In genomic region chr8:107571046-107571445, GRCm38 (mm10) we compare ENCODE assay signal across 25 mouse cellular contexts. TPM values are rescaled to one million over a fixed set of nuclear protein-coding genes. Genes with fewer than 3 reads are reported as not detected.
DNase-seq lines count a peak whose midpoint lies in the region; ATAC-seq and TF ChIP-seq lines count a peak whose summit lies in the region.
"Had no signal": no experiment of that assay in that cellular context is flagged by ENCODE, and none has a peak within 500 bp of the region (broad histone marks: within the 10 kb centered on the region; RNA-seq: fewer than 3 reads in every experiment).

No protein-coding gene starts in this region.

- no peak for TF ChIP-seq POLR2A in embryonic fibroblast, embryonic 13.5 days (IDR thresholded peaks at IDR 0.05; ENCODE audit: low read depth, low read length)

- H3K4me3 ChIP-seq in forebrain, embryonic 11.5 days (ENCODE audit: low read depth, low read length), result no peak overlapping the region
- H3K4me3 ChIP-seq in forebrain, embryonic 13.5 days, result no peak overlapping the region
- no peak overlapping the region for H3K4me3 ChIP-seq in embryonic fibroblast, embryonic 13.5 days (ENCODE audit: insufficient read depth, low read length)
- H3K4me3 ChIP-seq: forebrain, embryonic 12.5 days; heart, embryonic 10.5 days; heart, embryonic 13.5 days; hindbrain, embryonic 12.5 days; hindbrain, embryonic 15.5 days had no signal

- no peak for TF ChIP-seq CTCF in embryonic fibroblast, embryonic 13.5 days (IDR thresholded peaks at IDR 0.05; ENCODE audit: borderline replicate concordance, insufficient read depth, low read length)

- H3K4me1 ChIP-seq in forebrain, embryonic 11.5 days (replicated peaks; ENCODE audit: control insufficient read depth, insufficient read depth, low read length), result no peaks in the 10 kb centered on the region
- H3K4me1 ChIP-seq in forebrain, embryonic 13.5 days, result no peaks in the 10 kb centered on the region
- H3K4me1 ChIP-seq in embryonic fibroblast, embryonic 13.5 days (ENCODE audit: control insufficient read depth, insufficient read depth, low read length), result 0 out of 2 replicates have a peak, but pooled peaks cover 2% of the 10 kb centered on the region
- H3K4me1 ChIP-seq: forebrain, embryonic 12.5 days; heart, embryonic 10.5 days; heart, embryonic 13.5 days; hindbrain, embryonic 12.5 days; hindbrain, embryonic 15.5 days had no signal

- H3K36me3 ChIP-seq in forebrain, embryonic 11.5 days (ENCODE audit: control insufficient read depth, insufficient read depth, low read length), result no peaks in the 10 kb centered on the region
- H3K36me3 ChIP-seq in forebrain, embryonic 13.5 days (ENCODE audit: poor library complexity, severe bottlenecking), result no peaks in the 10 kb centered on the region
- H3K36me3 ChIP-seq: forebrain, embryonic 12.5 days; heart, embryonic 10.5 days; heart, embryonic 13.5 days; hindbrain, embryonic 12.5 days; hindbrain, embryonic 15.5 days had no signal

- 89% methylated on average over 2 of the region's 2 CpGs for WGBS in forebrain, embryonic 11.5 days
- WGBS in forebrain, embryonic 13.5 days, result 84% methylated on average over 2 of the region's 2 CpGs

- no peak overlapping the region for H3K27ac ChIP-seq in forebrain, embryonic 11.5 days (ENCODE audit: low read depth, low read length)
- no peak overlapping the region for H3K27ac ChIP-seq in forebrain, embryonic 13.5 days
- H3K27ac ChIP-seq in embryonic fibroblast, embryonic 13.5 days (ENCODE audit: insufficient read depth, low read length), result 0 out of 2 replicates have a peak overlapping the region, but pooled peaks have one; percentile 7
- H3K27ac ChIP-seq: forebrain, embryonic 12.5 days; heart, embryonic 10.5 days; heart, embryonic 13.5 days; hindbrain, embryonic 15.5 days had no signal

- H3K9ac ChIP-seq in forebrain, embryonic 11.5 days (ENCODE audit: low read length), result no peak overlapping the region
- H3K9ac ChIP-seq in forebrain, embryonic 13.5 days, result no peak overlapping the region
- H3K9ac ChIP-seq: forebrain, embryonic 12.5 days; heart, embryonic 13.5 days; hindbrain, embryonic 12.5 days; hindbrain, embryonic 15.5 days had no signal

- no peak for ATAC-seq in forebrain, embryonic 11.5 days (replicated peaks; ENCODE audit: low FRiP score)
- no peak for ATAC-seq in forebrain, embryonic 13.5 days
- ATAC-seq in megakaryocyte progenitor cell, adult 5-6 weeks (replicated peaks; ENCODE audit: poor library complexity), result 0 out of 2 replicates have a peak, but pooled peaks have one; percentile 19
- ATAC-seq: activated CD4-positive, CD25-positive, alpha-beta regulatory T cell, adult 4 months; CD4-positive, CD25-positive, alpha-beta regulatory T cell, adult 4 months; forebrain, embryonic 16.5 days had no signal

- H3K4me2 ChIP-seq in forebrain, embryonic 11.5 days (ENCODE audit: low read depth, low read length, severe bottlenecking), result no peak overlapping the region
- no peak overlapping the region for H3K4me2 ChIP-seq in forebrain, embryonic 13.5 days
- H3K4me2 ChIP-seq: forebrain, embryonic 12.5 days; heart, embryonic 13.5 days; hindbrain, embryonic 12.5 days; hindbrain, embryonic 15.5 days had no signal

- peak; percentile 4 for DNase-seq in forebrain, embryonic 11.5 days (ENCODE audit: low spot score)
- peak; percentile 56 for DNase-seq in 3T3-L1 (ENCODE audit: low read depth, low spot score)
- no peak for DNase-seq in spleen, postnatal 14 days (ENCODE audit: low spot score in 2 of 2)
- DNase-seq in ovary, adult 18-20 months (ENCODE audit: low spot score), result no peak
- DNase-seq: adrenal gland, postnatal 10 days; adrenal gland, postnatal 36 days; cerebellum, adult 18-20 months; cerebellum, adult 9-10 months; cerebellum, postnatal 14 days; gastrocnemius, postnatal 10 days; gastrocnemius, postnatal 36 days; heart, adult 18-20 months; heart, postnatal 14 days; heart, postnatal 4 days had no signal

- no peaks in the 10 kb centered on the region for H3K27me3 ChIP-seq in forebrain, embryonic 11.5 days (ENCODE audit: control insufficient read depth, insufficient read depth, low read length)
- H3K27me3 ChIP-seq in forebrain, embryonic 13.5 days, result no peaks in the 10 kb centered on the region
- H3K27me3 ChIP-seq: forebrain, embryonic 12.5 days; heart, embryonic 13.5 days; hindbrain, embryonic 12.5 days; hindbrain, embryonic 15.5 days had no signal

- H3K9me3 ChIP-seq in forebrain, embryonic 11.5 days (ENCODE audit: control insufficient read depth, low read length), result no peaks in the 10 kb centered on the region
- no peaks in the 10 kb centered on the region for H3K9me3 ChIP-seq in forebrain, embryonic 13.5 days (replicated peaks)
- H3K9me3 ChIP-seq: forebrain, embryonic 12.5 days; heart, embryonic 10.5 days; heart, embryonic 13.5 days; hindbrain, embryonic 12.5 days; hindbrain, embryonic 15.5 days had no signal

RNA-seq across cellular contexts. Expression of gene Psmd7, which starts 17.2 kb away (rescaled TPM):
- 298 and 300 TPM in 2 replicates for polyA plus RNA-seq in forebrain, embryonic 11.5 days (2014; fragmentation: Nextera tagmentation; extraction: Ambion mirVana)
- polyA plus RNA-seq in forebrain, embryonic 13.5 days (2015; fragmentation: Nextera tagmentation; extraction: Ambion mirVana), result 268 and 274 TPM in 2 replicates
- polyA plus RNA-seq in embryonic fibroblast, embryonic 13.5 days (2011; ENCODE audit: insufficient read length, low read depth, missing spikeins), result 130 and 134 TPM in 2 replicates
- 199 and 226 TPM in 2 replicates for total RNA-seq in megakaryocyte progenitor cell, adult 5-6 weeks (2015)
- 95.6 and 127 TPM in 2 replicates for total RNA-seq in megakaryocyte progenitor cell, adult 5-6 weeks (2017)

Comparison
In these comparisons a context has a peak if more than half of its experiments do, and no peak if none do; other contexts are left out.
1. DNase-seq: peak in forebrain, embryonic 11.5 days (single experiment) and 3T3-L1 (single experiment); none in spleen, postnatal 14 days (0 of 2) and ovary, adult 18-20 months (single experiment).